Mouse (Mus musculus): Measurements from ENCODE around the gene Sord.

Sord gene

DNA sequence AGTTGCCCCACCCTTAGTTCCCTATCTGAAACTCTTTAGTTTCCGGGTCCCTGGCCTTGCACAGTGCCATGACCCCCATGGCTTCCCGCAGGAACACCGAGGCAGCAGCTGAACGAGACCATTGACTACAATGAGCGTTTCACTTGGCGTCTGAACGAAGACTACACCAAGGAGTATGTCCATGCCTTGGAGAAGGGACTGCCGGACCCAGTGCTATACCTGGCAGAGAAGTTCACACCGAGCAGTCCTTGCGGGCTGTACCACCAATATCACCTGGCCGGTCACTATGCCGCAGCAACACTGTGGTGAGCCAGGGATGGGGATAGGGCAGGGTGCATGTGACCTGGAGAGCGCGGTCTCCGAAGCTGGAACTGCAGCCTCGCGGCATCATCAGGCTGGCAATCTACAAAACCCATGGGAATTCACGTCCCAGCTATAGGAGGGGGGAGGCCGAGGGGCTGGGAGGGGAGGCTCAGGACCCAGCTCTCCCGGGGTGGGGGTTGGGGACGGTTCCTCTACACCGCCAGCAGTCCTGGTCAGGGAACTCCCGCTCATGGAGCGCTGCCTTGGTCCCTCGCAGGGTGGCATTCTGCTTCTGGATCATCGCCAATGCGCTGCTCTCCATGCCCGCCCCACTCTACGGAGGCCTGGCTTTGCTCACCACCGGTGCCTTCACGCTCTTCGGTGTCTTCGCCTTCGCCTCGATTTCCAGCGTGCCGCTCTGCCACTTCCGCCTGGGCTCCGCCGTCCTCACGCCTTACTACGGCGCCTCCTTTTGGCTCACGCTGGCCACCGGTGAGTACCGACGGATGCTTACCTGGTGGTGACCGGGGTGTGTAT, 66.8 kb downstream of the Sord start:
- no peak for DNase-seq (ENCODE audit: extremely low spot score, low read depth, low spot score)

DNA sequence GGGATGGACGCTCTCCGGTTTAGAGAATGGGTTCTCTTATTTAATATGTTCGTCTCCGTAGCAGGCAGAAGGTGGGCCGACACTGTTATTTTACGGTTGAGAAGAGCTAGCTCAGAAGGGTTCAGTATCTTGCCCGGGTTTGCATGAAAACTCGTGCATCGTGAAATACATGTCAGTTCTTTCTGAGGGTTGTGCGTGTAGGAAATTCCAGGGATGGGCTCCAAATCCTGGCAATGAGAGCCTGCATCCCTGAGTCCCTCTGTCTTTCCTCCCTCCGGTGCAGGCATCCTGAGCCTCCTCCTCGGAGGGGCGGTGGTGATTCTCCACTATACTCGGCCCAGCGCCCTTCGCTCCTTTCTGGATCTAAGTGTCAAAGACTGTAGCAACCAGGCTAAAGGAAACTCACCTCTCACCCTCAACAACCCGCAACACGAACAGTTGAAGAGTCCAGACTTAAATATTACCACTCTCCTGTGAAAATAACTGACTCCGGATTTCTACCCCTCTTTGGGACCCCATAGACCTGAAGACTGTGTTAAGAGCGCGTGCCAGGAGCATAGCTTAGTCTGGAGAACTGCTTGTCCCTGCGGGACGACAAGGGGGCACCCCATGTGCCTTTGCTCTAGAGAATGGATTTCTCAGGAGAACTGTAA, 67.5 kb downstream of the Sord start:
- DNase-seq (ENCODE audit: extremely low spot score, low read depth, low spot score), result no peak

DNA sequence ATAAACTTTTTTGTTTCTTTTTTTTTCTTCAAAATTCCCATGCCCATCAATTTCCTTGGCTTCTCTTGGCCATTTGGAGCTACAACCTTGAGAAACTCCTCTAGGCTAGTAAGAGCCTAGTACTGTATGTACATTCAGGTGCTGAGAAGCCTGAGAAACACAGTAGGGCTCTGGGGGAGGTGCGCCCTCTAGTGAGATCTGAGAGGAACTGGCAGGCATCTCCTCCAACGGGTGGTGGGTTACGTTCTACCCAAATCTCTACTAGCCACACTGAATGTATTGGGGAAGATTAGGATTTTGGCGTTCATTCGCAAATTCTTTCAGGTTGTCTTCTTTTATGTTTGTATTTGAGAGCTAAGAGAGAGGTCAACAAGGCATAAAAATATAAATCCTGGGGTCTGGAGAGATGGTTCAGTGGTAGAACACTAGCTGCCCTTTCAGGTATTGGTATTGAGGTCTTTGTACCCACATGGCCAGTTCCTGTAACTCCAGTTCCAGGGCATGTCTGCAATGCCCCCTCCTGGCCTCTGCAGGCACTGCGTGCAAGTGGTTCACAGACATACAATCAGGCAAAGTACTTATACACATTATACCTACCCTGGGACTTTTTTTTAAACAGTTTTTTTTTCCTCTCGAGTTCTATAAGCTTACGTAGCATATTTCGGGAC, 68.2 kb downstream of the Sord start:
- peak; percentile 53 for DNase-seq (ENCODE audit: extremely low spot score, low read depth, low spot score)

DNA sequence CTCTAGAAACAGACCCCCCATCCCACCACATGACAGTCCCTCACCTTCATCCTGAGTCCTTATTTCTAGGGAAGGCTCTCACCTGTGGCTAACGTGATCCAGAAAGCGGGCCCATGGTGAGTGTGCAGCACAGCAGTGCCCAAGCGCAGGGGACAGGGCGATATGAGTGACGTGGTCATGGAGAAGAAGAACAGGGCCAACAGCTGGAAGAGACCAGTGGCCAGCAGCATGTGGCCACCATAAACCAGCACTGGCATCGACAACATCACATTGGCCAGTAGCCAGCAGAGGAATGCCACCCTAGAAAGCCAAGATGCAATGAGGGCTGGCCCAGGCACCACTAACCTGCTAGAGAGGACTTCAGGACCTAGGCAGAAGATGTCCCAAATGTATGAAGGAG, 70.0 kb downstream of the Sord start:
- DNase-seq (ENCODE audit: extremely low spot score, low read depth, low spot score), result no peak

DNA sequence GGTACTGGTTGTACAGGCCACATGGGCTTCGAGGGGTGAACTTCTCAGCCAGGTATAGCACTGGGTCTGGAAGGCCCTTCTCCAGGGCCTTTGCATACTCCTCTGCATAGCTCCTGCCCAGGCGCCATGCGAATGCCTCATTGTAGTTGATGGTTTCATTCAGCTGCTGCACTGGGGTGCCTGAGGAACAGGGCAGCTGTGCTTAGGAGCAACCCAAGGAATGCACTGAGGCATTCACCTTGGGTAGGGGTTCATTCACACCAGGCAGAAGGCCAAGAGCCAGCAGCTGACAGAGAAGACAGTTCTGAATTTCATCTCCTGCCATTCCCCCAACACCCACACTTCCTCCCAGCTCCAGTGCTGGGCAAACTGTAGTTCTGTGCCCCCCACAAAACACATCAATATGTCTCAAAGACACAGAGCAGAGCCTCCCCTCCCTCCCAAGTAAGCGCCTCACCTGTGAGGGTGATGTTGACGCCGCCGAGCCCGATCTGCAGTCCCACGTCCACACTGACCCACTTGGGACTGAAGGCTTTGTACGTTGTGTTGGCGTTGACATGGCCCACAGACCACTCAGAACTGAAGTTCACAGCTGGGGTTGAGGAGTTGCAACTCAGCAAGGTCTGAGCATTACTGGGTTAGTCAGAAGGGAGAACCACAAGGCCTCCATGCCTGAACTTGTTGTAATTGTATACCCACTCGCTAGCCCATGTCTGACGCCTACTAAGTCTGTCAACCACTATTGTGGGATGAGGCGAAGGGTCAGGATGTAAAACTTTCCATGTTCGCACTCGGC, 70.7 kb downstream of the Sord start:
- DNase-seq (ENCODE audit: extremely low spot score, low read depth, low spot score), result no peak

DNA sequence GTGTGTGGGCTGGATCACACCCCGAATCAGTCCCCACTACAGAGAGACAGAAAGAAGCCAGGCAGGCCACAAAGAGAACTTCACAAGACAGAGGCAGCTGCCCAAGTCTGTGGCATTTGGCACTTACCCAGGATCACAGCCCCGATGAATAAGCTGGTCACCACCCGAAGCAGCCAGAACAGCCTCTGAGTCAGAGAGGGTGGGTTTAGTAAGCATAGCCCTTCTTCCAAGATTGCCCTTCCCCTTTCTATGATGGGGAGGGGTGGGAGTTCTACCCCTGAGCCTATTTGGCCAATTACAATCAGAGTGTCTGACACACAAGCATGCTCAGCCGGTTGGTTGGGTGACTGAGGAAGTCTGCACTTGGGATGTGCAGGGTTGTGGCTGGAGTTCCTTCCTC, 71.6 kb downstream of the Sord start:
- DNase-seq (ENCODE audit: extremely low spot score, low read depth, low spot score), result no peak

DNA sequence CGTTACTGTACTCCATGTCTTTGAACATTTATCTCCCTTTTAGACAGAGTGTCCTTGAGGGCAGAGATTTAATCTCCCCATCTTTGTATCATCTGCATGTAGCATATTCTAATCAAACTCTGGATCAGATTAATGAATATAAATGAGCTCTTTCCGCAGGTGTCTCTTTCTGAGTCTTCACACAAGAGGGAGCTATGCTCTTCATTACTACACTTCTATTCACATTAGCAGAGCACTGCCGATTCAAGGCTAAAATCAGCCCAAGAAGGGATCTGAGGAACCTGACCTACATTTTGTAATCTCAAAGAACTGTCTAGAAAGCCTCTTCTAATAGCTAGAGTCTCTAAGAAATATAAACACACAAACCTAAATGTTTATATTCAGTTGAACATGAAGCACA, 75.1 kb downstream of the Sord start:
- DNase-seq (ENCODE audit: extremely low spot score, low read depth, low spot score), result no peak

DNA sequence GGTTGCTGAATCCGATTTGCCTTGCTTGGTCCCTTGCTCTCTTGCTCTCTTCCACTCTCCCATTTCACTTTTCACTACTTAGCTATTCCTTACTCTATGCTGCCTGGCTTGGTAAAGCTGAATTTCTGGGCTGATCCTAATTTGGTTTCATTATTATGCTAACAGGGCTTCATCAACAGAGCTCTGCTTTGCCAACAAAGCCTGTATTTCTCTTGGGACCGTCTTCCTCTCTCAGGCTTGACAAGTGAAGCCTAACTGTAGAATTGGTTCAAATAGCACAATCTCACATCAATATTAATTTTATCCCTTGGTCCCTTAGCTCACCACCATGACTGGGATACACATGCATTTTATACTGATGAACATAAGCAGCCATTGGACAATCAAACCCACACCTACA, 77.0 kb downstream of the Sord start:
- DNase-seq (ENCODE audit: extremely low spot score, low read depth, low spot score), result no peak

DNA sequence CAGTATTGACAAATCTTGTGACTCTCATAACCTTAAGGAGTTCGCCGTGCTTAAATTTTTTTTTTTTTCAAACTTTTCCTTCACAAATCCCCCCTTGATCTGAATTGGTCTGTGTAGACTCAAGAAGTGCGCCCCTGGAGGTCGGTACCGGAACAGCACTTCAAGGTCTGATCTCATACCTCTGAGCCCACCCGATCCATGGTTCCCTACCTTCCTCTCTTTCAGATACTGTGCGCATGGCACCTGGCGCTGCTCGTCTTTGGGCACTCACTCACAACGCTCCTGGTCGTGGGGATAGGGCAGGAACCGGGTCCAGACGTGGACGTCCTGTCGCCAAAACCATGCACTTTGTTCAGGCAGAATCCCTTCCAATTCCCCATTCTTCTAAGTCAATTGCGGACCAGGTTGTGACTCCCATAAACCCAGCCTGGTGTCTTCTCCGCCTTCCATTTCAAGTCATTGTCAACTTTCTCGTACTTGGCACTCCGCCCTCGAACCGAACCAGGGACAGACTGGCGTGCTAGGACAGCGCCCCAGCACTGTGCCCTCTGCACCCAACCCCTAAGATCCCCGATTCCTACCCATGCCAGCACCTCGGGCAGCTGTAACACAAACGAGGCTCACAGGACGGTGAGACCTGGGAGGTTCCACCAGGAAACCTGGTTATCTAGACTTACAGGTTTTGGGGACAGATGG, 78.3 kb downstream of the Sord start:
- no peak for DNase-seq (ENCODE audit: extremely low spot score, low read depth, low spot score)

DNA sequence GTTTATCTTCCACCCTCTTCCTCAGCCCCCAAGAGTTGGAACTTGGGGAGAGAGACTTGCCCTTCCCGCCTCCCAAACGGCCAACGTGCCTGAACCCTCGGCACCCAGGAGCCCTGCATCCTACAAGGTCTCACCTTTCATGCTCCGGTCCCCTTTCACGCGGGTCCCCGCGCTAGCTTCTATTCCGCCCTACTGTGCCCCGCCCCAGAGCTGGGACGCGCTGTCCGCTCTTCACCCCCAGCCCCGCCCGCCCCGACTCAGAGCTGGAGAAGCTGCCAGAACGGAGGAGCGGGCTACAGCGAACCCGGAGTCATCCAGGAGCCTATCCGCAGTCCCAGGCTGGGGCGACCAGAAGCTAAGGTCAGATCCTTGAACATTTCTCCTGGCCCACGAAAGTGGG, 79.0 kb downstream of the Sord start, which contains the start of gene Duoxa1:
Gene Duoxa1, minus strand, starts transcription at position 195 of the 400 bp plus-strand sequence.
- no peak for DNase-seq (ENCODE audit: extremely low spot score, low read depth, low spot score)

Measured in hindlimb bud, embryonic 11.5 days (tissue).